Mouse (Mus musculus) gastrocnemius, adult 2 months (tissue): ENCODE results near the gene Cbfa2t3. TPM values are rescaled to one million over a fixed set of nuclear protein-coding genes. Genes with fewer than 3 reads are reported as not detected.

Source experiments
- DNase-seq: peaks from one replicate; pipeline ENCODE4 v3.0.0; 2022
- H3K27ac ChIP-seq: fragments of 200-600 bp; 2 replicates; pipeline ENCODE4 v1.8.1; 2022; ENCODE audit warnings: mild to moderate bottlenecking
- H3K4me3 ChIP-seq: fragments of 200-600 bp; 2 replicates; pipeline ENCODE4 v1.8.1; 2022; ENCODE audit warnings: mild to moderate bottlenecking, moderate library complexity
- CTCF ChIP-seq: fragments of 200-600 bp; IDR thresholded peaks from 2 replicates; pipeline ENCODE4 v1.8.1; 2022; ENCODE audit warnings: antibody characterized with exemption, mild to moderate bottlenecking, moderate library complexity
- intact Hi-C: fragments of 180-260 bp; cut with DNase I; formaldehyde crosslinking; loops from one replicate; pipeline ENCODE4 v1.15.1; 2025
- total RNA-seq, 2 experiments: library from RNA; stranded (reverse); gene quantifications; 2 replicates each; pipeline ENCODE4 v1.2.3; 2021

Gene Cbfa2t3
- total RNA-seq, 2 experiments from 2014 or later = 18.8 to 23.4 TPM

DNA sequence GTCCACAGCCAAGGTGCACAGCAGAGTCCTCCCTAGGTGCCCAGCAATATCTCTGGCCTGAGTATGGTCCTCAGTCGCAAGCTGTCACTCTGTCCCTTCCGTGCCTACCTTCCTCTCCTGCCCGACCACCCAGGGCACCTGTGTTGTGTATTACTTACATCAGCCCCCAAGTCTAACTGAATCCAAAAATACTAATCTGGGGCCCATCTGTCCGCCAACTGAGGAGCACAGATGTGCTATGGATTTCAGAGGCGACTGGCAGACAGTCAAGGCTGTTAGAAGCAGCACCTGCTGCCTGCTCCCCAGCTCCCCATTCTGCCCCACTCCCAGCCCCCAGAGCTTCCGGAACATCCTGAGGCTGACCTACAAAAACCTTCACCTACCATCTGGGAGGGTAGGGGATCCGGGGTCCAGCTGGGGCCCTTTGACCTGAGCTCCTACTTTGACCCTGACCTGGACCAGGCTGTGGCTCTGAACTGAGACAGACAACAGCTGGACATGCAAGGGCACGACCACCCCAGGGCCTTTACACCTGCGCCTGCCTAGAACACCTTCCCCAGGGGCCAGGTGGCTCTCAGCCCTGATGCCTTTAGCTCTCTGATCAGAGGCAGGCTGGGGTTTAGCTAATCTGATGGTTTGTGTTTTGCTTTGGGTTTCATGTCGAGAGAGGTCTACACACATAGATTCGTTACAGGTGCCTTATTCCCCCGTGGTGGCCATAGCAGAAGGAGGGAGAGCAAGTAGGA, 13.7 kb upstream of the Cbfa2t3 start:
- no peak for DNase-seq
- TF ChIP-seq CTCF = no peak
- H3K4me3 ChIP-seq = no peak overlapping the region
- H3K27ac ChIP-seq = peak overlapping the region; percentile 79
- intact Hi-C loops = no loop called here

DNA sequence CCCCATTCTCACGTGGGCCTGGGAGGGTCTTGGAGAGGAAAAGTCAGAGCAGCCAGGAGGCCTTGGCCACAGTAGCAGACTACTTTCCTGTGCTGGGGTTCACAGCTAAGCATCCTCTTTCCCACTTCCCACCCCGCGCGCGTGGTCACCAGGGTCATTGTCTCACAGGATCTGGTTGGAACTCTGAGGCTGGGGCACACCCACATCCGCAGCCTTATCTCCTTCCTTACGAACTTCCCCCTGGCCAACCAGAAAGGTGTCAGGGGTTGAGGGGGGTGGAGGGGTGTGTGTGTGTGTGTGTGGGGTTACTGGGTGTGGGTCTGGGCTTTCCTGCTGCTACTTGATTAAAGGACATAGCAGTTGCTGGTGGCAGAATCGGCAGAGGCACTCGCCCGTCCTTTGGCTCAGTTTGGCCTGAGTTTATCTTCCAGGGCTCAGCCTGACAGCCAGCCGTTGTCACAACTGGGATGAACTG, 13.0 kb upstream of the Cbfa2t3 start:
- TF ChIP-seq CTCF = no peak
- Histone ChIP-seq H3K27ac (peak overlapping the region; percentile 80), H3K4me3 (no peak overlapping the region)
- intact Hi-C loops = no loop called here
- DNase-seq = peak; percentile 66

GRCm38 (mm10) chr8:122711480-122711879, 12.6 kb upstream of the Cbfa2t3 start:
- H3K27ac ChIP-seq = peak overlapping the region; percentile 80
- TF ChIP-seq CTCF = no peak
- intact Hi-C loops = no loop called here
- H3K4me3 ChIP-seq = no peak overlapping the region
- no peak for DNase-seq

GRCm38 (mm10) chr8:122709340-122710111, 10.6 kb upstream of the Cbfa2t3 start:
- intact Hi-C loops = no loop called here
- H3K4me3 ChIP-seq = no peak overlapping the region
- H3K27ac ChIP-seq = no peak overlapping the region
- TF ChIP-seq CTCF = no peak
- DNase-seq = no peak

DNA sequence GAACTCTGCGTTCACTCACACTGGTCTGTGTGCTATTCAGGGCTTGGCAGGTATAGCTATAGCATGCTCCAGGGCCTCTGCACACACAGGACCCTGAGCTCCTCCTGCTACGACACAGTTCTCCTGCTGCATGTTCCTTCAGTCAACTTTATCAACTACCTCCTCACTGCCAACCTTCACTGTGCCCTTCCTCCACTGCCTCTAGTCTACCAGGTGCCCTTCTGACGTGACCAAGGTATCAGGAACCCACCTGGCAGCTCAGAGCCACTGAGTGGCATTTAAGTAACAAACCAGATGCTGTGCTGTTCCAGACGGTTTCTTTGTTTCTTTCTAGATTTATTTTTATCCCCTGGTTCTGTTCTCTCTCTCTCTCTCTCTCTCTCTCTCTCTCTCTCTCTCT, 8.3 kb upstream of the Cbfa2t3 start:
- no peak overlapping the region for H3K27ac ChIP-seq
- no peak for DNase-seq
- no peak for TF ChIP-seq CTCF
- no peak overlapping the region for H3K4me3 ChIP-seq
- intact Hi-C loops = no loop called here

DNA sequence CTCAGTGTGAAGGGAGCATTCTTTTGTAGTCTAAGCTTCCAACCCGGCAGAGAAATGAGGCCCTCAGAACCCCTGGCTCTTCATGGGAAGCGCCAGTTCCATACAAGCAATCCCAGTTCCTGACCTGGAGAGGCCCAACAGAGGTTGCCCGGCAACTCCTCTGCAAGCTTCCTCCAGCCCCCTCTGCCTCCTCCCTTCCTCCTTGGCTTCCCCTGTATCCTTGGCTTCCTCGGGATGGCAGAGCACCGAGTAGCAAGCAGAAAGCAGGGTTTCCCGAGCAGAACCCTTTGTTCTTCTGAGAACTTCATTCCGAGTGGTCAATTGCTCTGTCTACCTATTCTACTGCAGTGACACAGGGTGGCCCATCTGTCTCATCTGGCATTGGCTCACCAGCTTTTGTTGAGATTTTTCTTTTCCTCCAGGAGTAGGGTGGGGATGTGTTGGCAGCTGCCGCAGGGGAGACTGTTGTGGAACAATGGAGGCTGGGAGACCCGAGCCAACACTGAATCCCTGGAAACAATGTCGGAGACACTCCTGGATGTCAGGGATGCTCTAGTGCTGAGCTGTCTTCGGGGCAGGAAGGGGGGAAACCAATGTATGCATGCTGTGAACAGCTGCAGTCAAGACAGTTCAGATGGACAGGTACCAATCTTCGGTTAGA, 7.1 kb upstream of the Cbfa2t3 start:
- no peak overlapping the region for H3K4me3 ChIP-seq
- no peak for TF ChIP-seq CTCF
- H3K27ac ChIP-seq = peak overlapping the region; percentile 56
- intact Hi-C loops = no loop called here
- no peak for DNase-seq

GRCm38 (mm10) chr8:122704612-122705011, 5.7 kb upstream of the Cbfa2t3 start:
- no peak for TF ChIP-seq CTCF
- DNase-seq = no peak
- intact Hi-C loops = no loop called here
- no peak overlapping the region for H3K4me3 ChIP-seq
- H3K27ac ChIP-seq = no peak overlapping the region

DNA sequence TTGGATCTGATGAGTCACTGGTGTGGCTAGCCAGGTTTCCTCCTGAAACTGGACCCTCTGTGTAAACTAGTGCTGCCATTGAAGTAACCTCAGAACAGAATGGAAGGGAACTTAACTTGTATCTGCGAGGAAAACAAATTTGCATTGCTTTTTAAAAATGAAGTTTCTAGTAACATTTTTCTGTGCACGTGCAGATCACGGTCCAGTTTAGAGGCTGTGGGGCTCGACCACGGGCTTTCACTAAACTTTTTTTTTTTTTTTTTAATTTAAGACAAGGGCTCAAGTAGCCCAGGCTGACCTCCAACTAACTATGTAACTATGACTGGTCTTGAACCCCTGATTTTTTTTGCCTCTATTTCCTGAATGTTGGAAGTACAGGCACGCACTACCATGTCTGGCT, 4.0 kb upstream of the Cbfa2t3 start:
- H3K4me3 ChIP-seq = no peak overlapping the region
- intact Hi-C loops = no loop called here
- no peak overlapping the region for H3K27ac ChIP-seq
- DNase-seq = no peak
- TF ChIP-seq CTCF = no peak

- Histone ChIP-seq H3K27ac (0 out of 2 replicates have a peak overlapping the region, but pooled peaks have one; percentile 12), H3K4me3 (no peak overlapping the region)
- TF ChIP-seq CTCF = no peak
- DNase-seq = no peak
- intact Hi-C loops = no loop called here
Measured at GRCm38 (mm10) chr8:122702301-122702941, 3.5 kb upstream of the Cbfa2t3 start.

GRCm38 (mm10) chr8:122701441-122702185, 2.7 kb upstream of the Cbfa2t3 start:
- no peak for TF ChIP-seq CTCF
- Histone ChIP-seq H3K27ac (no peak overlapping the region), H3K4me3 (no peak overlapping the region)
- intact Hi-C loops = no loop called here
- no peak for DNase-seq

- Histone ChIP-seq H3K27ac (no peak overlapping the region; the same call in 1 of the 2 replicates), H3K4me3 (no peak overlapping the region)
- TF ChIP-seq CTCF = no peak
- no peak for DNase-seq
- intact Hi-C loops = no loop called here
Measured at GRCm38 (mm10) chr8:122700628-122701027, 1.7 kb upstream of the Cbfa2t3 start.

GRCm38 (mm10) chr8:122698254-122698768, 598 bp downstream of the Cbfa2t3 start:
- DNase-seq = no peak
- intact Hi-C loops = no loop called here
- no peak for TF ChIP-seq CTCF
- no peak overlapping the region; the same call in 1 of the 2 replicates for H3K27ac ChIP-seq
- H3K4me3 ChIP-seq = peak overlapping the region; percentile 56
